8 mouse cellular contexts compared by ENCODE assay signal in the genomic region with DNA sequence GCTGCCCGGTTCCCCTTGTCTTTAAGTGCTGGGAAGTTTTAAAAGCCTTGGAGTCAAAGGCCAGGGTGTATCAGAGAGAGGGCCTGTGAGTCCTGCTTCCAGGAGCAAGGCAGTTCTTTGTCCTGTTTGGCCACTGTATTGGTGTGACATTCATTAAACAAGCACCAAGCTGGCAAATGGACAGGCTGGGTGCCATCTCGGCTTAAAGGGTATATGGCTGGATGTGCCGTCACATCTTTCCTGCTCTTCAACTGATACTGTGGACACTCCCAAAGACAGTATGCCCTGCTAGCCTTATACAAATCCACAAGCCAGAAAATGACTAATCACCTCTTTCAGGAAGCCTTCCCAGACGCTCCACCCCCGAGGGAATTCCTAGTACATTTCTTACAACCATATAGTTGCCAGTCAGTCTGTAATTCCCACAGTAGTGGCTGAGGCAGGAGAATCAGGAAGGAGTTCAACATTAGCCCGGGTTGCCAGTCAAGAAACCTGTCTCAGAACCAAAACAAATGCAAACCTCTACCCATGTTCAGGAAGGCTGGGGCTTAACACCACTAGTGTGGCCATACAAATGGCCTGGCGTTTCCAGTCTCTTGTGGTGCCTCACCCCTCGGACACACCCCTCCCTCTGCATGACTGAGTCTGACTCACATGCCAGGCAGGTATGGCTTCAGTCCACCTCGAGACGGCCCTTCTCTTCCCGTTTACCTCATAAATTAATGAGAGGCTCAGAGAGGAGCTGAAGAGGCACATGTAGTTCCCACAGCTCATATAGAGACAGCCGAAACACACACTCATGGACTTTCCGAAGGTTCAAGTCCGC.
DNase-seq lines count a peak whose midpoint lies in the region; ATAC-seq lines count a peak whose summit lies in the region.

No protein-coding gene starts in this region.

- H3K36me3 ChIP-seq in kidney, embryonic 16.5 days (ENCODE audit: insufficient read depth, low read length): peaks cover 6% of the 10 kb centered on the region; the same call in 1 of the 2 replicates
- H3K36me3 ChIP-seq in hindbrain, embryonic 13.5 days: no peaks in the 10 kb centered on the region
- no peaks in the 10 kb centered on the region for H3K36me3 ChIP-seq in midbrain, embryonic 13.5 days

- WGBS in kidney, embryonic 16.5 days: 37% methylated on average over 14 of the region's 14 CpGs
- WGBS in hindbrain, embryonic 13.5 days: 60% methylated on average over 14 of the region's 14 CpGs
- 55% methylated on average over 14 of the region's 14 CpGs for WGBS in midbrain, embryonic 13.5 days

- ATAC-seq in kidney, embryonic 16.5 days (ENCODE audit: low FRiP score, low TSS enrichment): no peak; the same call in 1 of the 2 replicates
- no peak for ATAC-seq in hindbrain, embryonic 13.5 days (ENCODE audit: low FRiP score)
- ATAC-seq in midbrain, embryonic 13.5 days: no peak

- peak overlapping the region; percentile 93 for H3K27ac ChIP-seq in kidney, embryonic 16.5 days (ENCODE audit: low read length)
- H3K27ac ChIP-seq in hindbrain, embryonic 13.5 days: no peak overlapping the region
- no peak overlapping the region for H3K27ac ChIP-seq in midbrain, embryonic 13.5 days

- H3K27me3 ChIP-seq in kidney, embryonic 16.5 days (ENCODE audit: insufficient read depth, low read length): no peaks in the 10 kb centered on the region
- H3K27me3 ChIP-seq in hindbrain, embryonic 13.5 days: peaks cover 17% of the 10 kb centered on the region; the same call in 1 of the 2 replicates
- peaks cover 8% of the 10 kb centered on the region; the same call in 1 of the 2 replicates for H3K27me3 ChIP-seq in midbrain, embryonic 13.5 days

- peaks cover 70% of the 10 kb centered on the region for H3K4me1 ChIP-seq in kidney, embryonic 16.5 days (ENCODE audit: insufficient read depth, low read length)
- peaks cover 83% of the 10 kb centered on the region for H3K4me1 ChIP-seq in hindbrain, embryonic 13.5 days (replicated peaks)
- H3K4me1 ChIP-seq in midbrain, embryonic 13.5 days (replicated peaks): peaks cover 51% of the 10 kb centered on the region

- peak overlapping the region; percentile 59 for H3K4me3 ChIP-seq in kidney, embryonic 16.5 days (ENCODE audit: low read length)
- no peak overlapping the region for H3K4me3 ChIP-seq in hindbrain, embryonic 13.5 days
- H3K4me3 ChIP-seq in midbrain, embryonic 13.5 days (replicated peaks): no peak overlapping the region

- H3K9me3 ChIP-seq in kidney, embryonic 16.5 days (ENCODE audit: low read length): no peaks in the 10 kb centered on the region
- H3K9me3 ChIP-seq in hindbrain, embryonic 13.5 days: no peaks in the 10 kb centered on the region
- H3K9me3 ChIP-seq in midbrain, embryonic 13.5 days: no peaks in the 10 kb centered on the region

- no peak for DNase-seq in kidney, postnatal 14 days
- DNase-seq in NIH3T3 (ENCODE audit: low read depth): peak; percentile 93
- DNase-seq in cerebellum, adult 11-12 months: no peak
- no peak for DNase-seq in left cerebral cortex, adult 18-20 months (ENCODE audit: low spot score in 2 of 2)
- no peak for DNase-seq in kidney, adult 8-10 months

- H3K4me2 ChIP-seq in kidney, embryonic 16.5 days (replicated peaks; ENCODE audit: low read depth, low read length): peak overlapping the region; percentile 81
- peak overlapping the region; percentile 51 for H3K4me2 ChIP-seq in hindbrain, embryonic 13.5 days
- peak overlapping the region; percentile 60 for H3K4me2 ChIP-seq in midbrain, embryonic 13.5 days (replicated peaks)

- peak overlapping the region; percentile 86 for H3K9ac ChIP-seq in kidney, embryonic 16.5 days (replicated peaks; ENCODE audit: low read length)
- H3K9ac ChIP-seq in hindbrain, embryonic 13.5 days: 0 out of 2 replicates have a peak overlapping the region, but pooled peaks have one; percentile 13
- no peak overlapping the region for H3K9ac ChIP-seq in midbrain, embryonic 13.5 days (replicated peaks)
